Mouse (Mus musculus) lung, postnatal 4 days (tissue): ENCODE measurements around the gene Fam173a.

Experiments
- DNase-seq, 2 experiments: peaks; one replicate each; pipeline ENCODE4 v3.0.0; 2021

Gene Fam173a

GRCm38 (mm10) chr17:25795609-25796092, 3.0 kb upstream of the Fam173a start, which contains the start of gene AC134908.4:
AC134908.4 (minus strand) TSS chr17:25795659.
- DNase-seq, result no peak

- no peak for DNase-seq
Measured at GRCm38 (mm10) chr17:25794998-25795397, 2.3 kb upstream of the Fam173a start.

GRCm38 (mm10) chr17:25794197-25794596, 1.5 kb upstream of the Fam173a start:
- DNase-seq, result peak in 1 of 2 experiments; percentile 15

GRCm38 (mm10) chr17:25791843-25792527, 716 bp downstream of the Fam173a start:
- peak; percentile 92 to 93 for DNase-seq

- DNase-seq, result peak in 1 of 2 experiments; percentile 31
Measured at GRCm38 (mm10) chr17:25791320-25791842, 1.3 kb downstream of the Fam173a start.

- peak in 1 of 2 experiments; percentile 18 for DNase-seq
Measured at GRCm38 (mm10) chr17:25786781-25787504, 5.8 kb downstream of the Fam173a start.

GRCm38 (mm10) chr17:25786280-25786679, 6.4 kb downstream of the Fam173a start, which contains the start of gene Ccdc78:
Ccdc78 (plus strand) TSS chr17:25786580.
- DNase-seq, result no peak

- DNase-seq, result peak; percentile 95
Measured at GRCm38 (mm10) chr17:25785281-25785745, 7.4 kb downstream of the Fam173a start, which contains the start of gene Haghl. Haghl (minus strand) TSS chr17:25785673.

- peak in 1 of 2 experiments; percentile 21 for DNase-seq
Measured at GRCm38 (mm10) chr17:25783861-25784574, 8.7 kb downstream of the Fam173a start.

GRCm38 (mm10) chr17:25783086-25783485, 9.6 kb downstream of the Fam173a start:
- no peak for DNase-seq

- no peak for DNase-seq
Measured at GRCm38 (mm10) chr17:25781339-25781738, 11.4 kb downstream of the Fam173a start.

- no peak for DNase-seq
Measured at GRCm38 (mm10) chr17:25777948-25778347, 14.8 kb downstream of the Fam173a start.

- DNase-seq, result peak in 1 of 2 experiments; percentile 17
Measured at GRCm38 (mm10) chr17:25775318-25776062, 17.2 kb downstream of the Fam173a start.

GRCm38 (mm10) chr17:25773549-25774120, 19.1 kb downstream of the Fam173a start, which contains the start of gene Narfl:
Narfl (plus strand) TSS chr17:25773776.
- DNase-seq, result peak; percentile 96 to 98

GRCm38 (mm10) chr17:25769331-25769730, 23.4 kb downstream of the Fam173a start:
- DNase-seq, result no peak

- DNase-seq, result no peak
Measured at GRCm38 (mm10) chr17:25765886-25766285, 26.8 kb downstream of the Fam173a start.

- DNase-seq, result no peak
Measured at GRCm38 (mm10) chr17:25762591-25762990, 30.1 kb downstream of the Fam173a start.

GRCm38 (mm10) chr17:25761561-25761970, 31.1 kb downstream of the Fam173a start:
- DNase-seq, result peak in 1 of 2 experiments; percentile 50

- no peak for DNase-seq
Measured at GRCm38 (mm10) chr17:25760148-25760547, 32.6 kb downstream of the Fam173a start.

GRCm38 (mm10) chr17:25757691-25758090, 35.0 kb downstream of the Fam173a start:
- no peak for DNase-seq
